Mouse (Mus musculus) kidney, adult 18-20 months (tissue): Measurements from ENCODE around the gene Syk.

Source experiments
- DNase-seq: peaks from one replicate; pipeline ENCODE4 v3.0.0; 2021

Syk gene

GRCm38 (mm10) chr13:52582878-52583661 is at the start of gene Syk:
Gene Syk, plus strand, starts transcription at chr13:52583173.
- DNase-seq = peak; percentile 10

GRCm38 (mm10) chr13:52533644-52534043 is 49.3 kb upstream of the Syk start:
- DNase-seq = no peak

- DNase-seq = peak; percentile 38
Measured at GRCm38 (mm10) chr13:52535542-52535941, 47.4 kb upstream of the Syk start.

GRCm38 (mm10) chr13:52537754-52538587 is 45.0 kb upstream of the Syk start:
- no peak for DNase-seq

- DNase-seq = no peak
Measured at GRCm38 (mm10) chr13:52538588-52539116, 44.3 kb upstream of the Syk start.

- no peak for DNase-seq
Measured at GRCm38 (mm10) chr13:52539461-52539860, 43.5 kb upstream of the Syk start.

- DNase-seq = no peak
Measured at GRCm38 (mm10) chr13:52541385-52542035, 41.5 kb upstream of the Syk start.

- no peak for DNase-seq
Measured at GRCm38 (mm10) chr13:52542036-52542526, 40.9 kb upstream of the Syk start.

- no peak for DNase-seq
Measured at GRCm38 (mm10) chr13:52542636-52543035, 40.3 kb upstream of the Syk start.

- no peak for DNase-seq
Measured at GRCm38 (mm10) chr13:52546288-52546687, 36.7 kb upstream of the Syk start.

- DNase-seq = no peak
Measured at GRCm38 (mm10) chr13:52550690-52551193, 32.2 kb upstream of the Syk start.

- DNase-seq = no peak
Measured at GRCm38 (mm10) chr13:52551275-52551674, 31.7 kb upstream of the Syk start.

GRCm38 (mm10) chr13:52552822-52553477 is 30.0 kb upstream of the Syk start:
- DNase-seq = no peak

- DNase-seq = no peak
Measured at GRCm38 (mm10) chr13:52554722-52555121, 28.3 kb upstream of the Syk start.

- no peak for DNase-seq
Measured at GRCm38 (mm10) chr13:52557421-52557820, 25.6 kb upstream of the Syk start.

GRCm38 (mm10) chr13:52561367-52562165 is 21.4 kb upstream of the Syk start:
- DNase-seq = no peak

- no peak for DNase-seq
Measured at GRCm38 (mm10) chr13:52562166-52562571, 20.8 kb upstream of the Syk start.

- DNase-seq = no peak
Measured at GRCm38 (mm10) chr13:52565103-52565739, 17.8 kb upstream of the Syk start.

- DNase-seq = no peak
Measured at GRCm38 (mm10) chr13:52566188-52566760, 16.7 kb upstream of the Syk start.

- no peak for DNase-seq
Measured at GRCm38 (mm10) chr13:52566777-52567176, 16.2 kb upstream of the Syk start.
